Mouse (Mus musculus): ENCODE measurements around the gene Pkp4.

Gene Pkp4

GRCm38 (mm10) chr2:59160605-59160963 lies at the start of gene Pkp4, which contains the start of gene Ccdc148:
Pkp4 (plus strand) TSS chr2:59160850.
Ccdc148 (minus strand) TSS chr2:59160683.
- peak; percentile 94 to 95 for DNase-seq

- no peak for DNase-seq
Observed at GRCm38 (mm10) chr2:59129023-59129422, 31.6 kb upstream of the Pkp4 start.

GRCm38 (mm10) chr2:59129821-59130220 lies 30.8 kb upstream of the Pkp4 start:
- no peak for DNase-seq

GRCm38 (mm10) chr2:59131044-59131443 lies 29.6 kb upstream of the Pkp4 start:
- DNase-seq, result peak in 1 of 2 experiments; percentile 55

- no peak for DNase-seq
Observed at GRCm38 (mm10) chr2:59155428-59155827, 5.2 kb upstream of the Pkp4 start.

GRCm38 (mm10) chr2:59158117-59158516 lies 2.5 kb upstream of the Pkp4 start:
- peak; percentile 74 to 87 for DNase-seq

GRCm38 (mm10) chr2:59159961-59160604 lies 567 bp upstream of the Pkp4 start:
- peak; percentile 72 to 73 for DNase-seq

GRCm38 (mm10) chr2:59161021-59161440 lies 381 bp downstream of the Pkp4 start:
- DNase-seq, result no peak

GRCm38 (mm10) chr2:59161441-59162284 lies 1.0 kb downstream of the Pkp4 start:
- peak; percentile 78 to 81 for DNase-seq

GRCm38 (mm10) chr2:59162285-59162600 lies 1.6 kb downstream of the Pkp4 start:
- DNase-seq, result no peak

- peak; percentile 60 to 71 for DNase-seq
Observed at GRCm38 (mm10) chr2:59166976-59167375, 6.3 kb downstream of the Pkp4 start.

- no peak for DNase-seq
Observed at GRCm38 (mm10) chr2:59167830-59168229, 7.2 kb downstream of the Pkp4 start.

GRCm38 (mm10) chr2:59169572-59170207 lies 9.0 kb downstream of the Pkp4 start:
- DNase-seq, result peak; percentile 64 to 77

- DNase-seq, result peak in 1 of 2 experiments; percentile 7
Observed at GRCm38 (mm10) chr2:59170208-59170589, 9.5 kb downstream of the Pkp4 start.

- DNase-seq, result no peak
Observed at GRCm38 (mm10) chr2:59170593-59170992, 9.9 kb downstream of the Pkp4 start.

GRCm38 (mm10) chr2:59171533-59171932 lies 10.9 kb downstream of the Pkp4 start:
- peak in 1 of 2 experiments; percentile 12 for DNase-seq

- peak; percentile 51 to 64 for DNase-seq
Observed at GRCm38 (mm10) chr2:59175926-59176325, 15.3 kb downstream of the Pkp4 start.

GRCm38 (mm10) chr2:59178191-59178590 lies 17.5 kb downstream of the Pkp4 start:
- no peak for DNase-seq

- DNase-seq, result no peak
Observed at GRCm38 (mm10) chr2:59178960-59179359, 18.3 kb downstream of the Pkp4 start.

GRCm38 (mm10) chr2:59179487-59179886 lies 18.8 kb downstream of the Pkp4 start:
- DNase-seq, result no peak

GRCm38 (mm10) chr2:59181321-59182113 lies 20.9 kb downstream of the Pkp4 start:
- no peak for DNase-seq

GRCm38 (mm10) chr2:59183541-59183940 lies 22.9 kb downstream of the Pkp4 start:
- no peak for DNase-seq
